Mouse (Mus musculus): ENCODE measurements around the gene Phc2.
"Not testable (repeated sequence)": the region's sequence is repeated elsewhere in the genome, so short reads cannot be mapped to it uniquely, and the experiment has no call there.

The Phc2 gene

DNA sequence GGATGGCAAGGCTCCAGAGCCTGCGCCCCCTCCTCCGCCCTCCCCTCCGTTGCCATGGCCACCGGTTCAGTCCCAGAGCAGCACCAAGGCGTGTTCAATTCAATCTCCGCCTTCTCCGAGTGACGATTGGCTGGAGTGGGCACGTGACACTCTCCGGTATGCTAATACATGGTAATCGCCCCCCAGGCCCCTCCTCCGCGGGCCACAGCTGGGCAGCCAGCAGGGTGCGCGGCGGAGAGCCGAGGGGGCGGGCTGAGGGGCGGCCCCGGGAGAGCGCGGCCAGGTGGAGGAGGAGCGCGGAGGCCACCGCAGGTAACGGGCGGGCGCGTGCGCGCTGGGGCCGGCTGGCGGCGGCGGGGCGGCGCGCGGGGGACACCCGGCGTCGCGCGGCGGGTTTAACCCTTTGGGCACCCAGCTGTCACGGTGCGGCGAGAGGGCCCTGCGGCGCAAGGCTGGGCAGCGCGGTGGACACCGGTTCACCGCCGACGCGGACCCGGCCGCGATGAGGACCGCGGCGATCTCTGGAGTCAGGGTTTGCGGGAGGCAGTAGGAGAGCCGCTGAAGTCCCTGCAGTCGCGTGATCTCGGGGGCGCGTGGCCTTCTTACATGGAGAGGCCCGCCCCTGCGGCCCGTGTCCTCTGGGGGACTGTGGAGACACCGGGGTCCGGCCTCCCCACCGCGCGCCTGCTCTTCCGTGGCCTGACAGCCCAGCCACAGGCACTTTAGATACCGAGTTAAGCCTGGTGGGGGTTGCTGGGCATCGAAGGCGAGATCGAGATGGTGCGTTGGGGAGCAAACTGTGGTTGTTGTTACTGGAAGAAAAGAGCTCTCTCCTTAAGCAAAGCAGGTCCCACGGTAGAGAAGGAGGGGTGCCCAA is at the start of gene Phc2:
Gene Phc2 (plus strand): TSS at position 198 of the 877 bp plus-strand sequence.
- DNase-seq (ENCODE audit: low spot score in 2 of 2): peak; percentile 97

GRCm38 (mm10) chr4:128606586-128606985 is 47.9 kb upstream of the Phc2 start:
- peak in 1 of 2 experiments; percentile 60 for DNase-seq (ENCODE audit: low spot score in 2 of 2)

DNA sequence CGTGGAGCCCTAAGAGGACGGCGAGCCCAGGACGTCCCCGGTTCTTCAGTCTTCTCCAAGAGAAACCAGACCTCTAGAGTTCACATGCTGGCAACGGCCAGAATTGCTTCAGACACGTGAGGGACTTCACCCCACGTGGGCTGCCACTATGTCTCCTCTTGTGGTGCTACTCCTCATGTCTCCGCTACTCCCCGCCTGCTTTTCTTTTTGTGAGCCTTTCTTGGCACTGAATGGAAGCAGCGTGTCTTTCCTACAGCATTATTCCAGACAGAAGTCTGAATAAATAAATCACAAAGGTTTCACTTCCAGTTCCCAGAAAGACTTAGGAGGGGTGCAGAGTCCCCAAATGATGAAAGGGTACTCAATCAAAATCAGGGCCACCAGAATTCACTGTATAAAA is 46.8 kb upstream of the Phc2 start:
- DNase-seq (ENCODE audit: low spot score in 2 of 2): no peak

- no peak for DNase-seq (ENCODE audit: low spot score in 2 of 2)
These were observed 45.1 kb upstream of the Phc2 start for GRCm38 (mm10) chr4:128609276-128609924.

GRCm38 (mm10) chr4:128609925-128610402 is 44.5 kb upstream of the Phc2 start, which contains the start of gene Zscan20:
TSS of gene Zscan20 (minus strand) at chr4:128610098.
- DNase-seq (ENCODE audit: low spot score in 2 of 2): peak; percentile 98 to 99

GRCm38 (mm10) chr4:128610706-128611105 is 43.8 kb upstream of the Phc2 start:
- DNase-seq (ENCODE audit: low spot score in 2 of 2): no peak

- DNase-seq (ENCODE audit: low spot score in 2 of 2): not testable (repeated sequence)
These were observed 42.8 kb upstream of the Phc2 start for GRCm38 (mm10) chr4:128611726-128612125.

GRCm38 (mm10) chr4:128613326-128613725 is 41.2 kb upstream of the Phc2 start:
- peak in 1 of 2 experiments; percentile 44 for DNase-seq (ENCODE audit: low spot score in 2 of 2)

DNA sequence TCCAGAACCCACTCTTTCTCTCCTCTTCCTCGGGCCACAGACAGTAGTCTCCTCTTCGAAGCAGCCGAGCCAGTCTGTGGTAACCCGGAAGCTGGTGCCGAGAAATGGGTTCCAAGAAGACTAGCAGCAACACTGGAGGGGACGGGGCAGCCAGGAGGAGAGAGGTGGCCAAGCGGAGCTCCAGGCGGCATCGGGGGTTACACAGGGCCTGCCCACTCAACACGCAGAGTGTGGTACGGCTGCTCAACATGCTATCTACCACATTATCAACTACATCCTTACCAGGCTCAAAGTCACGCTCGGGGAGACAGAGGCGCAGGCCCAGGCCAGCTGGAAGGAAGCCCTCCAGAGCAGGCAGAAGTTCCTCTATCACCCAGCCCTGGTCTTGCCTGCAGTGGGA is 38.7 kb upstream of the Phc2 start:
- DNase-seq (ENCODE audit: low spot score in 2 of 2): no peak

GRCm38 (mm10) chr4:128617363-128618120 is 37.0 kb upstream of the Phc2 start:
- no peak for DNase-seq (ENCODE audit: low spot score in 2 of 2)

GRCm38 (mm10) chr4:128618246-128618911 is 36.1 kb upstream of the Phc2 start, which contains the start of gene Tlr12:
TSS of gene Tlr12 (minus strand) at chr4:128618619.
- DNase-seq (ENCODE audit: low spot score in 2 of 2): no peak

DNA sequence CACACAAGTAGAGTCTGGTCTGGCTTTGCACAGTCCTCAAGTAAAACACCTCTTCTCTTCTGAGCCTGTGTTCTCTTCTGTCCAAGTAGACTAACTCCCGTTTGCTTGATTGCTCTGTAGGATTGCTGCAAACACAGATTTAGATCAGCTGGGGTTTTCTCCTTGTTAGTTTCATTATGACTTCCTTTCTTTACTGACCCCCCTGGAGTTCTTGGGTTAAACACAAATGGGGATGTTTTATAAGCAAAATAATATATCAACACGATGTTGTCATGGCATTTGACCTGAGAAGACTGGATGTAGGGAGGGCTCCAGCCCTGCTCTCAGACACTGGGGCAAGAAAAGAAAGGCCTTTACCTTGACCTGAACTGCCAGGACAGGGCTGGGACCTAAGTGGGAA is 35.5 kb upstream of the Phc2 start:
- no peak for DNase-seq (ENCODE audit: low spot score in 2 of 2)

- no peak for DNase-seq (ENCODE audit: low spot score in 2 of 2)
These were observed 33.9 kb upstream of the Phc2 start for GRCm38 (mm10) chr4:128620572-128620971.

DNA sequence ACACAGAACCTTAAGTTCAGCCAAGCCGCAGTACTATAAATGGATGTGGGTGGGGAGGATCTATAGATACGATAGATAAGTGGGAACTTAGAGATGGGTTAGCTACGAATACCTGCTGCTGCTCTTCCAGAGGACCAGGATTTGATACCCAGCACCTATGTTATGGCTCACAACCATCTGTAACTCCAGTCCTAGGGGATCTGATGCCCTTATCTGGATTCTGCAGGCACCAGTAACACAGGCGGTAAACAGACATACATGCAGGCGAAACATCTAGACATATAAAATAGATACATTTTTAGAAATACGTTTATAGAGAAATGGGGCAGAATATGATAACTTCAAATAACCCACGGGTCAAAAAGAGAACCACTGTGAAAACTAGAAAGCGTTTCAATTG is 33.4 kb upstream of the Phc2 start:
- DNase-seq (ENCODE audit: low spot score in 2 of 2): no peak

- no peak for DNase-seq (ENCODE audit: low spot score in 2 of 2)
These were observed 19.1 kb upstream of the Phc2 start for GRCm38 (mm10) chr4:128635451-128635850.

- no peak for DNase-seq (ENCODE audit: low spot score in 2 of 2)
These were observed 18.5 kb upstream of the Phc2 start for GRCm38 (mm10) chr4:128635894-128636585.

DNA sequence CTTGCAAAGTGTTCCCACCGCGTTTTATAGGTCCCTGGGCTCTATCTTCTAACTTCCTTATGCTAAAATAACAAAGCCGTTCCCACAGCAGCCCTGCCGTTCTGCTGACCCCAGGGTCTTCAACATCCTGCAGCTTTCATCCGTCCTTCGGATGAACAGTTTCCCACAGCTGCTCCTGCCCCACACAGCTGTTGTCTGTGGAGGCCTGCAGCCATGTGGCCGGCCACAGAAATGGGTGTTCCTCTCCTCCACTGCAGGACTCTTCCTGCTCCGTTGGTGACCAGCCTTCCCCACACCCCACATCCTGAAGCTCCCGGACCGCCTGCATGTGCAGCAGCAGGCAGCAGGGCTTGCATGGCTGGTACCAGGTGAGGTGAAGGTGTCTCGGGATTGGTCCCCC is 17.3 kb upstream of the Phc2 start:
- no peak for DNase-seq (ENCODE audit: low spot score in 2 of 2)

DNA sequence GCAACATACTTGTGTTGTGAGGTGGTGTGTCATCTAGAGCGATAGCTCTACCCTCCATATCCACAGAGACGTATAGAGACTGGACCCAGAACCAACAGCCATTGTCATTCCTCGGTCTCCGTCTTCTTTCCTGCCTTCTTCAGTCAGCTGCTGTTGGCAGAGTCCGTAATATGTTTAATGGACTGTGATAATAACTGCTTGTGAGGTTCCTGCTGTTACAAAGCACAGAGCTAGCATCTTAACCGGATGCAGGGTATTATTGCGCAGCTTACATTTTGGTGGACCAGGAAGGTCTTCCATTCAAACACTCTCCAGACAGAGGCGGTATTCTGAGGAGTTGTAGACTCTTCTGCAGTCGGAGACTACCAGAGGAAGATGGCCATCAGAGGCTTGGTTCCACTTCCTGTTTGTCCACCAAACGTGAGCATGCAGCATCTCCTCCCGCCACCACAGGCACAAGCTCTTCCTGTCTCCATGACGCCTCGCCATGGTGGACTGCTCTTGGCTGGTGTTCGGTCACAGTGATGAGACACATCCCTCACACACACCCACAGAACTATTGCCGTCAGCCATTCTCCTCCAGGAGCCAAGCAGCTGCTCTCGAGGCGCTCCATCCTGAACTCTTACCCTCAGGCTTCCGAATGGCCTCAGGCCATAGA is 16.1 kb upstream of the Phc2 start:
- no peak for DNase-seq (ENCODE audit: low spot score in 2 of 2)

GRCm38 (mm10) chr4:128641766-128642717 is 12.5 kb upstream of the Phc2 start:
- no peak for DNase-seq (ENCODE audit: low spot score in 2 of 2)

All from right cerebral cortex, postnatal 36 days (tissue).